Mouse (Mus musculus): ENCODE results near the gene Arhgap32. TPM values are rescaled to one million over a fixed set of nuclear protein-coding genes. Genes with fewer than 3 reads are reported as not detected.

The Arhgap32 gene
- polyA plus RNA-seq, 1 experiment from 2014 or later: 12.0 TPM

GRCm38 (mm10) chr9:32216820-32217567 lies 101.1 kb downstream of the Arhgap32 start:
- Histone ChIP-seq H3K27me3 (replicated peaks; ENCODE audit: control insufficient read depth, insufficient read depth, low read length) (no peaks in the 10 kb centered on the region), H3K4me2 (ENCODE audit: low read length) (no peak overlapping the region), H3K27ac (ENCODE audit: low read length) (peak overlapping the region; percentile 42; the same call in 1 of the 2 replicates), H3K4me3 (replicated peaks; ENCODE audit: low read length) (no peak overlapping the region), H3K9ac (replicated peaks; ENCODE audit: low read depth, low read length) (no peak overlapping the region), H3K9me3 (ENCODE audit: control insufficient read depth, low read length) (no peaks in the 10 kb centered on the region), H3K36me3 (ENCODE audit: control insufficient read depth, insufficient read depth) (no peaks in the 10 kb centered on the region), H3K4me1 (replicated peaks; ENCODE audit: control insufficient read depth, insufficient read depth, low read length) (peaks cover 5% of the 10 kb centered on the region)
- peak; percentile 59; the same call in 1 of the 2 replicates for ATAC-seq
- WGBS: 64% methylated on average over 5 of the region's 5 CpGs

GRCm38 (mm10) chr9:32219400-32219799 lies 103.5 kb downstream of the Arhgap32 start:
- Histone ChIP-seq H3K9ac (replicated peaks; ENCODE audit: low read depth, low read length) (no peak overlapping the region), H3K36me3 (ENCODE audit: control insufficient read depth, insufficient read depth) (no peaks in the 10 kb centered on the region)

GRCm38 (mm10) chr9:32222184-32222583 lies 106.2 kb downstream of the Arhgap32 start:
- Histone ChIP-seq H3K27ac (ENCODE audit: low read length) (no peak overlapping the region), H3K4me3 (replicated peaks; ENCODE audit: low read length) (no peak overlapping the region), H3K4me1 (replicated peaks; ENCODE audit: control insufficient read depth, insufficient read depth, low read length) (peaks cover under 1% of the 10 kb centered on the region), H3K9me3 (ENCODE audit: control insufficient read depth, low read length) (no peaks in the 10 kb centered on the region), H3K36me3 (ENCODE audit: control insufficient read depth, insufficient read depth) (no peaks in the 10 kb centered on the region), H3K4me2 (ENCODE audit: low read length) (no peak overlapping the region), H3K9ac (replicated peaks; ENCODE audit: low read depth, low read length) (no peak overlapping the region), H3K27me3 (replicated peaks; ENCODE audit: control insufficient read depth, insufficient read depth, low read length) (no peaks in the 10 kb centered on the region)
- 79% methylated on average over 4 of the region's 4 CpGs for WGBS
- ATAC-seq: no peak

More at GRCm38 (mm10) chr9:32219400-32219799, 103.5 kb downstream of the Arhgap32 start:
- WGBS: 78% methylated on average over 4 of the region's 4 CpGs
- Histone ChIP-seq H3K9me3 (ENCODE audit: control insufficient read depth, low read length) (no peaks in the 10 kb centered on the region), H3K27me3 (replicated peaks; ENCODE audit: control insufficient read depth, insufficient read depth, low read length) (no peaks in the 10 kb centered on the region), H3K4me3 (replicated peaks; ENCODE audit: low read length) (no peak overlapping the region), H3K4me1 (replicated peaks; ENCODE audit: control insufficient read depth, insufficient read depth, low read length) (peaks cover 5% of the 10 kb centered on the region), H3K4me2 (ENCODE audit: low read length) (no peak overlapping the region), H3K27ac (ENCODE audit: low read length) (no peak overlapping the region)
- no peak for ATAC-seq

GRCm38 (mm10) chr9:32223739-32224529 lies 108.0 kb downstream of the Arhgap32 start:
- no peaks in the 10 kb centered on the region for H3K36me3 ChIP-seq (ENCODE audit: control insufficient read depth, insufficient read depth)
- H3K27me3 ChIP-seq (replicated peaks; ENCODE audit: control insufficient read depth, insufficient read depth, low read length): no peaks in the 10 kb centered on the region
- no peaks in the 10 kb centered on the region for H3K9me3 ChIP-seq (ENCODE audit: control insufficient read depth, low read length)
- no peak overlapping the region for H3K27ac ChIP-seq (ENCODE audit: low read length)
- no peak overlapping the region for H3K9ac ChIP-seq (replicated peaks; ENCODE audit: low read depth, low read length)
- ATAC-seq: 0 out of 2 replicates have a peak, but pooled peaks have one; percentile 15
- no peak overlapping the region for H3K4me2 ChIP-seq (ENCODE audit: low read length)
- H3K4me3 ChIP-seq (replicated peaks; ENCODE audit: low read length): no peak overlapping the region
- no peaks in the 10 kb centered on the region; the same call in 1 of the 2 replicates for H3K4me1 ChIP-seq (replicated peaks; ENCODE audit: control insufficient read depth, insufficient read depth, low read length)
- 25% methylated on average over 5 of the region's 5 CpGs for WGBS

- 58% methylated on average over 4 of the region's 4 CpGs for WGBS
- no peak overlapping the region for H3K4me2 ChIP-seq (ENCODE audit: low read length)
- no peaks in the 10 kb centered on the region; the same call in 1 of the 2 replicates for H3K4me1 ChIP-seq (replicated peaks; ENCODE audit: control insufficient read depth, insufficient read depth, low read length)
- no peak overlapping the region for H3K9ac ChIP-seq (replicated peaks; ENCODE audit: low read depth, low read length)
- H3K27me3 ChIP-seq (replicated peaks; ENCODE audit: control insufficient read depth, insufficient read depth, low read length): no peaks in the 10 kb centered on the region
- H3K9me3 ChIP-seq (ENCODE audit: control insufficient read depth, low read length): no peaks in the 10 kb centered on the region
- H3K36me3 ChIP-seq (ENCODE audit: control insufficient read depth, insufficient read depth): no peaks in the 10 kb centered on the region
- no peak overlapping the region for H3K27ac ChIP-seq (ENCODE audit: low read length)
- ATAC-seq: no peak
- H3K4me3 ChIP-seq (replicated peaks; ENCODE audit: low read length): no peak overlapping the region
Observed at GRCm38 (mm10) chr9:32224937-32225336, 109.0 kb downstream of the Arhgap32 start.

- no peaks in the 10 kb centered on the region for H3K9me3 ChIP-seq (ENCODE audit: control insufficient read depth, low read length)
Observed at GRCm38 (mm10) chr9:32225584-32225983, 109.6 kb downstream of the Arhgap32 start.

GRCm38 (mm10) chr9:32227034-32227433 lies 111.1 kb downstream of the Arhgap32 start:
- Histone ChIP-seq H3K4me1 (replicated peaks; ENCODE audit: control insufficient read depth, insufficient read depth, low read length) (no peaks in the 10 kb centered on the region; the same call in 1 of the 2 replicates), H3K9ac (replicated peaks; ENCODE audit: low read depth, low read length) (no peak overlapping the region), H3K4me3 (replicated peaks; ENCODE audit: low read length) (no peak overlapping the region), H3K36me3 (ENCODE audit: control insufficient read depth, insufficient read depth) (no peaks in the 10 kb centered on the region), H3K4me2 (ENCODE audit: low read length) (no peak overlapping the region), H3K27me3 (replicated peaks; ENCODE audit: control insufficient read depth, insufficient read depth, low read length) (no peaks in the 10 kb centered on the region), H3K9me3 (ENCODE audit: control insufficient read depth, low read length) (no peaks in the 10 kb centered on the region), H3K27ac (ENCODE audit: low read length) (no peak overlapping the region)
- WGBS: 84% methylated on average over 2 of the region's 2 CpGs
- no peak for ATAC-seq

More at GRCm38 (mm10) chr9:32225584-32225983, 109.6 kb downstream of the Arhgap32 start:
- Histone ChIP-seq H3K27me3 (replicated peaks; ENCODE audit: control insufficient read depth, insufficient read depth, low read length) (no peaks in the 10 kb centered on the region), H3K4me2 (ENCODE audit: low read length) (no peak overlapping the region), H3K27ac (ENCODE audit: low read length) (no peak overlapping the region), H3K4me1 (replicated peaks; ENCODE audit: control insufficient read depth, insufficient read depth, low read length) (no peaks in the 10 kb centered on the region; the same call in 1 of the 2 replicates), H3K9ac (replicated peaks; ENCODE audit: low read depth, low read length) (no peak overlapping the region), H3K4me3 (replicated peaks; ENCODE audit: low read length) (no peak overlapping the region), H3K36me3 (ENCODE audit: control insufficient read depth, insufficient read depth) (no peaks in the 10 kb centered on the region)
- ATAC-seq: no peak
- WGBS: 80% methylated on average over 1 of the region's 1 CpGs

- Histone ChIP-seq H3K9me3 (ENCODE audit: control insufficient read depth, low read length) (no peaks in the 10 kb centered on the region), H3K4me1 (replicated peaks; ENCODE audit: control insufficient read depth, insufficient read depth, low read length) (no peaks in the 10 kb centered on the region), H3K36me3 (ENCODE audit: control insufficient read depth, insufficient read depth) (no peaks in the 10 kb centered on the region), H3K27me3 (replicated peaks; ENCODE audit: control insufficient read depth, insufficient read depth, low read length) (no peaks in the 10 kb centered on the region), H3K4me3 (replicated peaks; ENCODE audit: low read length) (no peak overlapping the region), H3K9ac (replicated peaks; ENCODE audit: low read depth, low read length) (no peak overlapping the region), H3K27ac (ENCODE audit: low read length) (no peak overlapping the region), H3K4me2 (ENCODE audit: low read length) (no peak overlapping the region)
- 86% methylated on average over 4 of the region's 4 CpGs for WGBS
- ATAC-seq: no peak
Observed at GRCm38 (mm10) chr9:32233593-32233992, 117.7 kb downstream of the Arhgap32 start.

GRCm38 (mm10) chr9:32234767-32235489 lies 119.0 kb downstream of the Arhgap32 start:
- H3K9ac ChIP-seq (replicated peaks; ENCODE audit: low read depth, low read length): no peak overlapping the region
- H3K27me3 ChIP-seq (replicated peaks; ENCODE audit: control insufficient read depth, insufficient read depth, low read length): no peaks in the 10 kb centered on the region
- ATAC-seq: no peak
- no peak overlapping the region for H3K4me3 ChIP-seq (replicated peaks; ENCODE audit: low read length)
- no peak overlapping the region for H3K4me2 ChIP-seq (ENCODE audit: low read length)
- H3K36me3 ChIP-seq (ENCODE audit: control insufficient read depth, insufficient read depth): no peaks in the 10 kb centered on the region
- 96% methylated on average over 3 of the region's 3 CpGs for WGBS
- no peak overlapping the region for H3K27ac ChIP-seq (ENCODE audit: low read length)
- no peaks in the 10 kb centered on the region for H3K9me3 ChIP-seq (ENCODE audit: control insufficient read depth, low read length)
- H3K4me1 ChIP-seq (replicated peaks; ENCODE audit: control insufficient read depth, insufficient read depth, low read length): no peaks in the 10 kb centered on the region
